Mouse (Mus musculus): Measurements from ENCODE around the gene Ankrd28. TPM values are rescaled to one million over a fixed set of nuclear protein-coding genes. Genes with fewer than 3 reads are reported as not detected.
"Not testable (repeated sequence)": the region's sequence is repeated elsewhere in the genome, so short reads cannot be mapped to it uniquely, and the experiment has no call there.

Ankrd28 gene
- total RNA-seq, 2 experiments from 2014 or later: 23.3 to 28.3 TPM

DNA sequence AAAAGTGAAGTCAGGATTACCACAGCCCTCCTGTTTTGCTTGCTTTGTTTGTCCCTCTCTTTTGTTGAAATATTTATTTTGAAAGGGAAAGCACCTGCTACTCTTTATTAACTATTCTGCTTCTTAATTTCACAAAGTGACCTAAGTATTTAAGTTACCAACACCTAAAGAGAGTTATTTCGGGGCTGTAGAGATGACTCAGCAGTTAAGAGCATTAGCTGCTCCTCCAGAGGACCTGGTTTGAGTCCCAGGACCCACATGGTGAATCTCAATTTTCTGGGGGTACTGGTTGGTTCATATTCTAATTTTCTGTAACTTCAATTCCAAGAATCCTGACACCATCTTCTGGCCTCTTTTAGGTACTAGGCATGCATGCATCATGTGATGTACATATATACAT lies 34.9 kb downstream of the Ankrd28 start:
- no peak for DNase-seq
- intact Hi-C loops (cut with DNase I): loop anchor here (1.0 to 5.0 kb wide), 3 partner anchors 107 to 281 kb away; no protein-coding TSS in a partner anchor

DNA sequence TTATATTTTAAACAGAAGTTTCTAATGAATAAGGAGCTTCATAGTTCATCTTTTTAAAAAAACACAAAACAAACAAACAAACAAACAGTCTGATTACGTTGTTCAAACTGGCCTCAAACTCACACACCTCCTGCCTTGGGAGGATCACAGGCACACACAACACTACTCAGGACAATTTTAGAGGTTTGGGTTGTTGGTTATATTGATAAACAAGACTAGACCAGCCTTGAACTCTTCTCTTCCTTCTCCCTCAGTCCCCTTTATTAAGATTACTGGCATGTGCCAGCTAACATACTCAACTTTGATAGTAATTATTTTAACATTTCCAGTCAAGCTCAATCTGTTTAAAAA lies 35.7 kb downstream of the Ankrd28 start:
- DNase-seq: no peak
- intact Hi-C loops (cut with DNase I): loop anchor here (1.0 to 5.0 kb wide), 4 partner anchors 108 to 282 kb away; no protein-coding TSS in a partner anchor

DNA sequence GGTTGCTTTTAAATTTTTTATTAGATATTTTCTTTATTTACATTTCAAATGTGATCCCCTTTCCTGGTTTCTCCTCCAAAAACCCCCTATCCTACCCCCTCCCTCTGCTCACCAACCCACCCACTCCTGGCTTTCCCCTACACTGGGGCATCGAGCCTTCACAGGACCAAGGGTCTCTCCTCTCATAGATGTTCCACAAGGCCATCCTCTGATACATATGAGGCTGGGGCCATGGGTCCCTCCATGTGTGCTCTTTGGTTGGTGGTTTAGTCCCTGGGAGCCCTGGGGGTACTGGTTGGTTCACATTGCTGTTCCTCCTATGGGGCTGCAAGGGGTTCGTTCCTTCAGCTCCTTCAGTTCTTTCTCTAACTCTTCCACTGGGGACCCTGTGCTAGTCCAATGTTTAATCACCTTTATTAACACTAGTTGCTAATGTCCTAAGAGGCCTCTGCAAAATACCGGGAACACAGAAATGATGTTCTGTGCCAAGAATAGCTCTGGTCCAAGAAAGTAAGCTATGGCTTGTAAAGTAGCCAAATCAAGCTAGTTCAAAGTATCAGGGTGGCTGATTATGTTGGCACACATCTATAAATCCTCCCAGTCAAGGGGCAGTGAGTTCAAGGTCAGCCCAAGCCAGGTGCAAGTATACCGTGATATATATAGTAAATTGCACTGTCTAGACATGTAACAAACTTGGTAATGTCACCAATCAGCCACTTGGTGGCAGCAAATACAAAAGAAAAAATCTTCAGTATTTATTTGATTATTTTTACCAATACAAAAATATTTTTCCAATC lies 36.3 kb downstream of the Ankrd28 start:
- DNase-seq: peak in 1 of 2 experiments; percentile 37
- intact Hi-C loops (cut with DNase I): loop anchor here (1.0 to 2.0 kb wide), 2 partner anchors 148 to 283 kb away; no protein-coding TSS in a partner anchor

DNA sequence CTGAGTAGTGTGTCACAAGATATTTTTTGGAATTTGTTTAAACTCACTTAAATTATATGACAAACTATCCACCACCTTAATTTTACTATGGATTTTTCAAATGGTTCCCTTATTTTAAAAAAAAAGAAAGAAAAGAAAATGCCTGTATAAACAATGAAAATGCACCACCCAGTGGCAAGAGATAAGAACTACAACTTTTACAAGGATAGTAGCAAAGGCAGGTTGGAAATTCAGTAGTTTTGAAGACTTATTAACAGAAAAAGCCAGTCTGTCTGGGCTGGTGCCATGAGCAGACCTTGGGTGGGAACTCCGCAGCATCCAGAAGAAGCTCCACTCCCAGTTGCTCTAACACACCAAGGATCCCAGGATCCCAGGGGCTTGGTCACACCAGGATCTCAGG lies 39.7 kb downstream of the Ankrd28 start:
- no peak for DNase-seq
- intact Hi-C loops (cut with DNase I): loop anchor here (1.0 kb wide), 1 partner anchor 133 kb away; no protein-coding TSS in a partner anchor

DNA sequence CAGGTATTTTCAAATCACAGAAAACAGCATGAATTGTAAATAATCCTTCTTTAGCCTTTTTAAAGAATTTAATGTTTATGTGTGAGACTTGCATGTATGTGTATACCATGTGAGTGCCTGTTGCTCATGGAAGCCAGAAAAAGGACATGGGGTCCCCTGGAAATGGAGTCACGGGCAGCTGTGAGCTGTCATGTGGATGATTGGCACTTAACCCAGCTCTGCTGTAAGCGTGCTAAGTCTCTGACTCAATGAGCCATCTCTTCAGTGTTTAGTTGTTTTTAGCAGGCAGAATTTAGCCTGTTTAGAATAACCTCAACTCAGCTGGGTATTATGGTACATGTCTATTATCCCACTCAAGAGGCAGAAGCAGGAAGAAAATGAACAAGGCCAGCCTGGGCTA lies 43.5 kb downstream of the Ankrd28 start:
- no peak for DNase-seq
- intact Hi-C loops (cut with DNase I): no loop called here

DNA sequence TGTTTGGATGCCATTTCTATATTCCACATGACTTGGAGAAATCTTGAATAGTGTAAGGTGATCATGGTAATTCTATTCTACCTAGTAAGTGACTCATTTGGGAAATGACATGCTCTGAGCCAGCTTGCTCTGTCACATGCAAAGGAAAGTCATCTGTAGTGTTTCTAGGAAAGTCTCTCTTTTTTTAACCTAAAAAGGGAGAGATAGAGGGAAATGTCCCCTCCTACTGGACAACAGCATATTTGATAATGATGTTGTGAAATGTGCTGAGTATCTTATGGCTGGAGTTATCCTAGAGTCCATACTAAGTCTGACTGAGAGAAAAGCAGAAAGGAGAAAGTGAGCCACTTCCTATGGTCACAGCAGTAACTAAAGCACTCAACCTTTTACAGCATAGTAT lies 44.8 kb downstream of the Ankrd28 start:
- intact Hi-C loops (cut with DNase I): no loop called here
- no peak for DNase-seq

DNA sequence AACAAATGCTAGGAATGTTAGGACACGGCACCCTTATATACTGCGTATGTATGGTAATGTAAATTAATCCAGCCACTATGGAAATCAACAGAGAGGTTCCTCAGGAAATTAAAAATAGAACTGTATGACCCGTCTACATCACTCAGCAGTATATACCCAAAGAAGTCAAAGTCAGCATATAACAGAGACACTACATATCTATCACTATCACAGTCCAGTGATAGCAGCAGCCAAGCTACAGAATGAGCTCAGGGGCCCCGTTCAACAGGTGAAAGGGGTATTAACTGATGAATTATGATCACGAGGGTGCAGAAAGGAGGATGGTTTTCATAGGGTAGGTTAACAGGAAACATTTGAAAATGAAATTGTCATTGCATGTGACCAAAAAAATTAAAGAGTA lies 45.5 kb downstream of the Ankrd28 start:
- no peak for DNase-seq
- intact Hi-C loops (cut with DNase I): no loop called here

DNA sequence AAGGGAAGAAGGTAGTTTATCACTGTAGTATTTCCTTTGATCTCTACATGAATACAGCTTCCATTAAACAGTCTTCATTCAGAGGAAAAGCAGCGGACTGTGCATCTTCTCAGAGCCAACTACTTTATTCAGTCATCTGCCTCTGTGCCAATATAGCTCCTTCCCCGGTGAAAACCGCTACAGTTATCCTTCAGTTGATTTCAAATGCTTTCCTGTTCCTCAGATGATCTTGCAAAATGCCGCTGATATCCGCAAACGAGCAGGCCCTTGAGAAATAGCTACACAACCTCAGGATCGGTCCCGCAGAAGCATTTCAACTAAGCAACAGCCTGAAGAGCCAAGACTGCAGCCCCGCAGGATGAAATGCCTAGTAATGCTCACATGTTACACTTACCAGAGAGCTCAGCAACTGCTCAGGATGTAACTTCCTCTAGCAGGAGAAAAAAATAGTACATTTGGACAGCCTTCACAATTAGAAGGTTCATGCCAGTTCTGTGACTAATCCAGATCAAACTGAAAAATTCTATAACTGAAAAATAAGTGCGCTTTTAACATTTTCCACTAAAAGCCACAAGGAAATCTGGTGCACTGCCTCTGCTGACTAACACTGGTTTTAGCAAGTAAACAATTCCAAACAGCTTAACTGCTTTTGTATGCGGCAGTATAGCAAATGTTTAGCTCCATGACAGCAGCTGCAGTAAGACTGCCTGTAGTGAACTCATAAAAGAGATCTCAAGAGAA lies 49.0 kb downstream of the Ankrd28 start:
- DNase-seq: peak; percentile 34 to 63
- intact Hi-C loops (cut with DNase I): no loop called here

- no peak for DNase-seq
- intact Hi-C loops (cut with DNase I): no loop called here
Measured at GRCm38 (mm10) chr14:31780412-31781233, 49.8 kb downstream of the Ankrd28 start.

DNA sequence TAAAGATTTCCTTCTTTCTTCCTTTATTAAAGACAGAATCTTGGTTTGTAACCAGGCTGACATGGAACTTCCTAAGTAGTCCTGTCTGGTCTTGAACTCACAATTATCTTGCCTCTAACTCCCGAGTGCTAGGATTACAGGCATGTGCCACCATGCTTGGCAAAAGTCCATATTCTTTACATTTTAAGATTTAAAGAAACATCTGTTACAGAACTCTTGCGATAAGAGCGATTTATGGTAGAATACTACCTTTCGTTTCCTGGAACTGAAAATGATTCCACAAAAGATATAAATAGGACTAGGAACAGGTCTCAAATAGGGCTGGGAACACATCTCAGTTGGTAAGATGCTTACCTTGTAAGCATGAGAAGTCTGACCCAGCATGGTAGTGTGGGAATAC lies 56.9 kb downstream of the Ankrd28 start:
- DNase-seq: no peak
- intact Hi-C loops (cut with DNase I): no loop called here

- no peak for DNase-seq
- intact Hi-C loops (cut with DNase I): no loop called here
Measured at GRCm38 (mm10) chr14:31772251-31772650, 58.2 kb downstream of the Ankrd28 start.

- DNase-seq: no peak
- intact Hi-C loops (cut with DNase I): no loop called here
Measured at GRCm38 (mm10) chr14:31768531-31768930, 61.9 kb downstream of the Ankrd28 start.

DNA sequence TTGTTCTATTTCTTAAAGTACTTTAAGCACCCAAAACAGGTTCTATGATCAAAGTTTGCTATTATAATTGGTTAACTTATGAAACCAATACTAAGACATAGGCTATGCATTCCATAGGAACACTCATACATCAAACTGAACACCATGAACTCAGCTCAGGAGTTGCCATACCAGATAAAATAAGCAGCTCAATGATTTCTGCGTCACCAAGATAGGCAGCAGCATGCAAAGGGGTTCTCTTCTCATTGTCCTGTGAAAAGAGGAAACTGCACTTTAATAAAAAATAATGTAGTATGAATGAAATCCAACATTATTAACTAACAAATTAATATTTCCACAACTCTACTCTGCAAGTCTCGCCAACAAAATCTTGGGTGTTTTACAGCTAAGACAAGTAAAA lies 66.4 kb downstream of the Ankrd28 start:
- intact Hi-C loops (cut with DNase I): no loop called here
- DNase-seq: no peak

DNA sequence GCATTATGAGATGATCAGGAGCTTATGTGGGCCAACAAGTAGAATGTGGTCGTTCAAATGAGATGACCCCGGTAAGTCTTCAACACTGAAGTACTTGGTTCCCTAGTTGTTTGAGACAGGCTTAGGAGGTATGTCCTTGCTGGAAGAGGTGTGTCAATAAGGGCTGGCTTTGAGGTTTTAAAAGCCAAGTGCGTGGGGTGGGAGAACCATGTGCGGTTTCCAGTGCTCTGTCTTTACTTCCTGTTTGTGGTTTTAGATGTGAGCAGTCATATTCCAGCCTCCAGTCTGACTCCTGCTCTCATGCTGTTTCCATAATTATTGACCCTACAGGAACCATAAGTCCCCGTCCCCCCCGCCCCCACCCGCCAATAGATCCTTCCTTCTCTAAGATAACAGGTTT lies 68.7 kb downstream of the Ankrd28 start:
- intact Hi-C loops (cut with DNase I): no loop called here
- no peak for DNase-seq

DNA sequence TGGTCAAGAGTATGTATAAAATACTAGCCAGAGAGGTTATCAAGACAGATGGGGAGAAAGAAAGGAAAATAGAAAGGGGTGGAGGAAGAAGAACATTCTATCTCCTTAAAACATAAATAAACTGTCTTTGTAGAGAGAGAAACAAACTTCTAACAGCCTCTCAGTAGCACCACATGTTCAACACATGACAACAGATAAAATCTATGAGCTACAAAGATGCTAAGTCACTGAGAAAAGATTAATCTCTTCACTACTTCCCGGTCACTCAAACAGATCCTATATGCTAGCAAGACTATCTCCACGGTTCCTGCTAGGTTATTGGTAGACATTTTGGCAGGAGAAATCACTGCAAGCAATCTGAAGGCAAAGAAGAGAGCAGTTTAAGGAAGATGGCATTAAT lies 71.3 kb downstream of the Ankrd28 start:
- DNase-seq: no peak
- intact Hi-C loops (cut with DNase I): loop anchor here (5.0 kb wide), 1 partner anchor 42 kb away; no protein-coding TSS in a partner anchor

- intact Hi-C loops (cut with DNase I): loop anchor here (5.0 kb wide), 1 partner anchor 41 kb away; no protein-coding TSS in a partner anchor
Measured at GRCm38 (mm10) chr14:31758410-31758809, 72.0 kb downstream of the Ankrd28 start.

GRCm38 (mm10) chr14:31748239-31748873 lies 82.1 kb downstream of the Ankrd28 start:
- intact Hi-C loops (cut with DNase I): no loop called here
- no peak for DNase-seq

More at GRCm38 (mm10) chr14:31758410-31758809, 72.0 kb downstream of the Ankrd28 start:
- not testable (repeated sequence) for DNase-seq

DNA sequence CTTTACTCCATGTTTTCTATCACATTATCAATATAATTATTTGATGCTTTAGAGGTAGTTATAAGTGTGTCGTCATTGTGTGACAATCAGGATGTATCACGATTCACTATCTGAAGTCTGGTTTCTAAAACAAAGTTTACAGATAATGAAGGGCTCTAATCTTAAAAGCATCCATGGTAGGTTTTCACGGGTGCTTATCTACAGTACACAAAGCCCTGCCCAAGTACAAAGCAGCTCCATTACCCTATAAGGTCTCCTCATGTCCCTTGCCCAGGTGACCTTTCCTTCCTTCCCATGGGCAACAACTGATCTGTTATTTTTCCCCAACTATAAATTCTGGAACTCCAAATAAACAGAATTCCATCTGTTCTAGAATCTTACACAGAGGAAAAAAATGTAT lies 87.9 kb downstream of the Ankrd28 start:
- intact Hi-C loops (cut with DNase I): no loop called here
- DNase-seq: no peak

- DNase-seq: no peak
- intact Hi-C loops (cut with DNase I): no loop called here
Measured at GRCm38 (mm10) chr14:31734811-31735210, 95.6 kb downstream of the Ankrd28 start.

DNA sequence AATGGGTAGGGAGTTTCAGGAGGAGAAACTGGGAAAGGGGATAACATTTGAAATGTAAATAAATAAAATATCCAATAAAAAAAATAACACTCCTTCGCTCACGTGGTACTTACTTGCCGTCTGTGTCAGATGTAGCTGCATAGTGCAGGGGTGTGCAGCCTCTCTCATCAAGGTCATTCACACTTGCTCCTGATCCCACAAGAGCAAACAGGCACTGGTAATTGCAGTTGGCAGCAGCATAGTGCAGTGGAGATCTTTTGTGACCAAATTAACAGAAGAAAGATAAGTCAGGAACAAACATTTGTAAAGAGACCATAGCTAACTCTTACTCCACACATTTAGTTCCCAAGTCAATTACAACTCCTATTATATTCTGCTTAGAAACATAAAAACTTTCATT lies 102.9 kb downstream of the Ankrd28 start:
- DNase-seq: no peak
- intact Hi-C loops (cut with DNase I): no loop called here

All from heart, postnatal 36 days (tissue).